Mouse (Mus musculus): Measurements from ENCODE around the gene Qdpr. TPM values are rescaled to one million over a fixed set of nuclear protein-coding genes. Genes with fewer than 3 reads are reported as not detected.

The Qdpr gene
- 127 and 130 TPM in 2 replicates for polyA plus RNA-seq (2016; fragmentation: Nextera tagmentation; extraction: Ambion mirVana)

DNA sequence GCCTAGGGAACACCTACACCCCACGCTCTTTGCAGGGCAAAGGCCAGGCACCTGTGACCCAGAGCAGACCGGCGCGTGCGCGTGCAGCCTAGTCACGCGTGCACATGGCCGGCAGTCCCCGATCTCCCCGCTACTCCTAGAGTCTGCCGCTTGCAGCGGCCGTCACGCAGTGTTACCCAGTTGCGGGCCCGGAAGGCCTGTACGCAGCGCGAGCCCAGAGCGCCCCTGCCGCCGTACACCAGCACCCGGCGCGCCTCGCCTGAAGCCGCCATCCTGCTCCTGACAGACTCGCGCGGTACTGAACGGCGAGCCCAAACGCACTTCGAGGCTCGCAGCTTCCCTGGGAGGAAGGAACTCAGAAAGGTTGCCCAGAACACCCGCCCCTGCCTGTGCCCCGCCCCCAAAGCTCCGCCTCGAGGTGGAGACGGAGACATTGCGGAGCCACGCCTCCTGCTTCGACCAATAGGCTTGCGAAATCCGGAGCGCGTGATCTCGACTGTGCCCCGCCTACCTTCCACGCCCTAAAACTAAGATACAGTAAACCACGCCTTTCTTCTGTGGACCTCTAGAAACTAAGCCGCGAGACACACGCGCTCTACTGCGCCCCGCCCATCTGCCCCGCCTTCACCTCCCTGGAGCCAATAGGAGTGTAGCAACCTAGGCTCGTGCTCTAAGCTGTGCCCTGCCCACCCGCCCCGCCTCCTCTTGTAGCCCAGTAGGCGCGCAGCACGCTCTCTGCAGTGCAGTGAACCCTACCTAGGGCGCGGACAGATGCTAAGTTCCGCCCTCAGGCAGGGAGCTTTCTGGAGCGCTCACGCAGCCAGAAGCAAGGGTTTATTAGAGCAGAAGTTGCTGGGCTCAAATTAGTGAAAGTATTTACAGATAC lies at the start of gene Qdpr:
Gene Qdpr (minus strand): TSS at position 406 of the 886 bp plus-strand sequence.
- Histone ChIP-seq H3K27me3 (replicated peaks; ENCODE audit: low read depth, poor library complexity, severe bottlenecking) (no peaks in the 10 kb centered on the region; the same call in 1 of the 2 replicates), H3K27ac (replicated peaks) (peak within 1 kb of the TSS; percentile 87), H3K4me3 (peak within 1 kb of the TSS; percentile 82), H3K36me3 (replicated peaks) (peaks cover 10% of the 10 kb centered on the region; the same call in 1 of the 2 replicates), H3K9me3 (no peaks in the 10 kb centered on the region), H3K4me1 (peaks cover 26% of the 10 kb centered on the region)
- WGBS, result under 1% methylated on average over 70 of the region's 70 CpGs
- peak; percentile 99 for DNase-seq (ENCODE audit: low spot score)

DNA sequence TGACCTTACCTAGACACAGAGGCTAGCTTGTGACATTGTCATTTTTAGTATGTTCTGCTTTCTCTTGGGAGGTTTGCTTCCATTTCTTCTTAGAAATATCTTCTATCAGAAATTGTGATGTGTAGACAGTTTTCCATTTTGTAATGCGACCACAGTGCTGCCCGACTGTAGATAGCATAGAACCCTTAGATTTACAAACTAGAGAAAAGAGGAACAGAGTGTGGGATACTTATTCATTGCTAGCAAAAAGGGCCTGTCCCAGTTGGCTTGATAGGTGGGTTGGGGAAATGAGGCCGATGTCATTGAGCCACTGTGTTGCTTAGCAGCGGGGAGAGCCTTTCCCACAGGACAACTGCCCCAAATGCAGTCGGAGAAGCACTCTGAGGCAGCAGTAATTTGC lies 47.5 kb upstream of the Qdpr start:
- WGBS, result 90% methylated on average over 5 of the region's 5 CpGs

DNA sequence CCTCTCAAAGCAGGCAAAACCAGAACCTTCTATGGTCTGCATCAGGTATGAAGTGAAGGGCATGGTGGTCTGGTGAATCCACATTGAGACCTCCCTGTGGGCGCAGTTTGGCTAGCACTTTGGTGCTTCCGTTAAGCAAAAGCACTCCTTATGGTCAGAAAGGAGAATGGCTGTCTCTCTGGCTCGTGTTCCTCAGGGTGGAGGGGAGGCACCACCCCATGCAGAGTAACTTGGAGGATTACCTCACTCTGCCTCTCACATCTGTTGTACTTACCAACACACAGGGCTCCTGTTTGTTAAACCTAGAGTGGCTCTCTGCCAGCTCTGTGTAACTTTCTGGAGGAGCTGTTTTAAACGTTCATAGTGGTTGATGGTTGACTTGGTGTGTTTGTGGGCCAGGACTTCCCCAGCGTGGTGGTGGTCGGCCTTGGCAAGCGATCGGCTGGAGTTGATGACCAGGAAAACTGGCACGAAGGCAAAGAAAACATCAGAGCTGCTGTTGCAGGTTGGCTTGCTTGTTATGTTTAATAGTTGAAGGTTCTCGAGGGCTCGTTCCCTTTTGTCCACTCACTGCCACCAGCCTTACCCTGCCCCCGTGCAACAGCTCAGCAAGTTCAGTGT lies 47.0 kb upstream of the Qdpr start:
- WGBS, result 91% methylated on average over 12 of the region's 12 CpGs
- H3K36me3 ChIP-seq (replicated peaks), result peaks cover 69% of the 10 kb centered on the region

More for the DNA sequence above, 47.5 kb upstream of the Qdpr start:
- H3K27me3 ChIP-seq (replicated peaks; ENCODE audit: low read depth, poor library complexity, severe bottlenecking), result no peaks in the 10 kb centered on the region
- no peaks in the 10 kb centered on the region for H3K9me3 ChIP-seq
- H3K36me3 ChIP-seq (replicated peaks), result peaks cover 75% of the 10 kb centered on the region
- peaks cover 18% of the 10 kb centered on the region for H3K4me1 ChIP-seq
- no peak for DNase-seq (ENCODE audit: low spot score)
- H3K4me3 ChIP-seq, result no peak overlapping the region
- H3K27ac ChIP-seq (replicated peaks), result no peak overlapping the region

DNA sequence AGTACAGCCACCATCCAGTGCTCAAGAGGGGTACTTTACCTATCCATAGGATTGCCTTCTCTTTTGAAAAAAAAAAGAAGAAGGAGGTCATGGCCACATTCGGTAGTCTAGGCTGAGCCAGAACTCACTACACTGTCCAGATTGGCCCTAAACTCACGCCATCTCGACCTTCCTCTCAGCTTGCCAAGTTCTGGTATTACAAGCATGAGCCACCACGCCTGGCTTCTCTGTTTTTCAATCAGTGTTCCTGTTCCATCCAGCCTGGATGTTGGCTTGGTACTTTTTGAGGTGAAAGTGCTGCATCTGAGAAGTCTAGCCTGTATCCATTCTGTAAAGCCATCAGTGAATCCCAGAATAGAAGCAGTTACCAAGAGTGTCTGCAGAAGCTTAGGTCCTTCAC lies 46.4 kb upstream of the Qdpr start:
- H3K4me3 ChIP-seq, result no peak overlapping the region
- no peaks in the 10 kb centered on the region for H3K9me3 ChIP-seq
- peaks cover 64% of the 10 kb centered on the region for H3K36me3 ChIP-seq (replicated peaks)
- DNase-seq (ENCODE audit: low spot score), result no peak
- 90% methylated on average over 4 of the region's 4 CpGs for WGBS
- peaks cover 18% of the 10 kb centered on the region for H3K4me1 ChIP-seq
- H3K27ac ChIP-seq (replicated peaks), result no peak overlapping the region
- H3K27me3 ChIP-seq (replicated peaks; ENCODE audit: low read depth, poor library complexity, severe bottlenecking), result no peaks in the 10 kb centered on the region; the same call in 1 of the 2 replicates

More for the DNA sequence above, 47.0 kb upstream of the Qdpr start:
- Histone ChIP-seq H3K4me1 (peaks cover 18% of the 10 kb centered on the region), H3K27ac (replicated peaks) (no peak overlapping the region), H3K27me3 (replicated peaks; ENCODE audit: low read depth, poor library complexity, severe bottlenecking) (no peaks in the 10 kb centered on the region), H3K4me3 (no peak overlapping the region), H3K9me3 (no peaks in the 10 kb centered on the region)
- no peak for DNase-seq (ENCODE audit: low spot score)

DNA sequence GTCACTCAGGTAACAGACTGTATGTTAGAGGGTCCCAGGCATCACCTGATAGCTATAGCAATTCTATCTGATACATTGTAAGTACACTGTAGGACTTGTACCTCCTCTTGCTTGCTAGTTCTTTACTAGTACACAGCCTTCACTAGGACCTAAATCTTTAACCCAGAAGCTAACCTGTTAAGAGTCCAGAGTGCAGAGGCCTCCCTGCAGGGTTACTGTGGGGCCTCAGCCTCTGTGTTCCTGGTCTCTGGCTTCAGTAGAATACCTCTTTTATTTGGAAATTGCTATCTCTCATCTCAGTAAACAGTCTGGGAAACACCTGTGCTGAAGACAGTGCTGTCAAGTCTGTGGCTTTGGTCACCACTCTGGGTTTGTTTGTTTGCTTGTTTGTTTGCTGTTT lies 46.0 kb upstream of the Qdpr start:
- Histone ChIP-seq H3K4me1 (peaks cover 18% of the 10 kb centered on the region), H3K27ac (replicated peaks) (no peak overlapping the region), H3K27me3 (replicated peaks; ENCODE audit: low read depth, poor library complexity, severe bottlenecking) (no peaks in the 10 kb centered on the region; the same call in 1 of the 2 replicates), H3K36me3 (replicated peaks) (peaks cover 60% of the 10 kb centered on the region), H3K4me3 (no peak overlapping the region), H3K9me3 (no peaks in the 10 kb centered on the region)
- no peak for DNase-seq (ENCODE audit: low spot score)

DNA sequence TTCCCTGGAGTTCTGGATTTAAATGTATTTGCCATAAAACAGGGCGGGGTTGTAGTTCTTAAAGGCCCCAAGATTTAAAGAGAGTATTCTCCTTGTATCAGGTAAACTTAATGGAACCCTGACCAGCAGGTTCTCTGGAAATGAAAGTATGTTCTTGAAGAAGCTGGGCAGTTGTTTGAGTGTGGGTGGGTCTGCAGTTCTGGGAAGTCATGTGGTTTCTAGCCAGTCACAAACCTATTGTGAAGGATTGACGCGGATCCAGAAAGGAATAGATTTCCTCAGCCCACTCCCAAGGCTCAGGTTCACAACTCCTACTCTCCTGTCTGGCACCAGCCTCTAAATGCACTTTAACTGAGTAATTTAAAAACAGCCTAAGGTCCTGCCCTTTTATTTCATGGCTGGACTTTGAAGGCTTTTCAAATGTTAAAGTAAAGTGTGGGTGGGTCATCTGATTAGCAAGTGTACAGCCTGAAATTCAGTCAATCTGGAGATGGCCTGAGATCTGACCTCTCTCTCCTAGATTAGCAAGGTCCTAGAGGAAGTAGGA lies 45.5 kb upstream of the Qdpr start:
- Histone ChIP-seq H3K36me3 (replicated peaks) (peaks cover 55% of the 10 kb centered on the region), H3K9me3 (no peaks in the 10 kb centered on the region), H3K4me3 (no peak overlapping the region)

DNA sequence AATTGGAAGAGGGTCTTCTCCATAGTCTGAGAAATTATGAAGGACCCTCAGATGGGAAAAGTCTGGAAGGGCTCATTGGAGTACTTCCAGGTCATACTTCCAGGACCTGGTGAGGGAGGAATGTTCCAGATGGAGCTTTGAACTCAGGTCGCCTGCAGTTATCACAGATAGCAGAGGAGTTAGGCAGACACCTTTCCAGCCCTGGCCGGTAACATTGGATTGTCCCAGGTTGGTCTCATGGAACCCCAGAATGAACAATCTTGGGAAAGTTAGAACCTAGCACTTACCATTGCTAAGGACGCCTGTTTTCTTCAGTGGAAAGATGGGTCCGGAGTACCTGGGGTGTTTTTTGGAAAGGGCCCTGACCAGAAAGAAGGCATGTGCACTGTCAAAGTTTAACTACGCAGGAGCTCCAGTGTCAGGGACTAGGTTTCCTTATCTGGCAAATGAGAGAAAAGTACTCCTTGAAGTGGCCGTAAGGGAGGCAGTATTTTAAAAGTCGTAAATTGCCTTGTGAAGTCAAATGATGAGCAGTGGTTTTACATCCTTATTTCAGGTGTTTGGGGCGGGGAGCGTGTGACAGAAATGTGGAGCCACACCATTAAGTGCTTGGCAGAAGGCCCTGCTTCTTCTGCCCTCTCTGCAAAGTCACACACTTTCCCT lies 44.2 kb upstream of the Qdpr start:
- WGBS, result 66% methylated on average over 9 of the region's 9 CpGs
- peaks cover 42% of the 10 kb centered on the region for H3K36me3 ChIP-seq (replicated peaks)
- H3K9me3 ChIP-seq, result no peaks in the 10 kb centered on the region
- H3K27ac ChIP-seq (replicated peaks), result peak overlapping the region; percentile 90
- H3K4me1 ChIP-seq, result peaks cover 18% of the 10 kb centered on the region
- H3K27me3 ChIP-seq (replicated peaks; ENCODE audit: low read depth, poor library complexity, severe bottlenecking), result no peaks in the 10 kb centered on the region; the same call in 1 of the 2 replicates
- DNase-seq (ENCODE audit: low spot score), result no peak
- peak overlapping the region; percentile 82 for H3K4me3 ChIP-seq

More for the DNA sequence above, 45.5 kb upstream of the Qdpr start:
- DNase-seq (ENCODE audit: low spot score), result no peak
- 93% methylated on average over 3 of the region's 3 CpGs for WGBS
- Histone ChIP-seq H3K27me3 (replicated peaks; ENCODE audit: low read depth, poor library complexity, severe bottlenecking) (no peaks in the 10 kb centered on the region; the same call in 1 of the 2 replicates), H3K27ac (replicated peaks) (no peak overlapping the region), H3K4me1 (peaks cover 18% of the 10 kb centered on the region)

DNA sequence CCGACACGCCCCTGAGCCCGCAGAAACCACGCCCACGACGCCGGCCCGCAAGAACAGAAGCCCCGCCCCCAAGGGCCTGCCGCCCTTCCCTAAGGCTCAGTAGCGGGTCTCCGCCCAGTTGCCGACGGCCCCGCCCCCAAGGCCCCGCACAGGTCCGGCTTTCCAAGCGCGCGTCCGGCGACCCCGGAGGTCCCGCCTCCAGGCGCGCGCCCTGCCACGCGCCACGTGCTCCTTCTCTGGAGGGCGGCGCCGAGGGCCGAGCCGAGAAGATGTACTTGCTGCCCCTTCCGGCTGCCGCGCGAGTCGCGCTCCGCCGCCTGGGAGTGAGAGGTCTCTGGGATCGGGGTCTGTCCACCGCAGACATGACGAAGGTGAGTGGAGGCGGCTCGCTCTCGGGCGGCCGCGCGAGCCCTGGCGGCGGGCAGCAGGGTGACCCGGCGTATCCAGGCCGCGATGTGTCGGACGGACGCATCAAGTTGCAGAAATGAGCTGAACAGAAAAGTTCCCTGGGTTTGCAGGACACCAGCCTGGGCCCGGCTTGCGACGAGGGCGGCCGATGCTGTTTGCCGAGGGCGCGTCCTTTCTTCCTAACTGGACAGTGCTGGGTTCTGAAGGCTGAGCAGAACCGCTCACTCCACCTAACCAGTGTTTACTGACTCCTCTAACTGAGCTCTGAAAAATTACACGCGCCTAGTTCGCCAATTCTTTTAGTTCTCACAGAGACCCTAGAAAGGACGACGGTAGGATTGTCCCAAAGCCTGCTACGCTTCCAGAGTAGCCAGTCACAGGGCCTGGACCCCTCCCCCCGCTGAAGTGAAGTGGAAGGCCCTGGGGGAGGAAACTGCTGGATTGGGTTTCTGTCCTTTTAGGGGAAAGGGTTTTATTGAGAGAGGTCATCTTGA lies 43.4 kb upstream of the Qdpr start, which contains the start of gene Lap3:
Gene Lap3 (plus strand): TSS at position 184 of the 902 bp plus-strand sequence.
- H3K4me1 ChIP-seq, result peaks cover 18% of the 10 kb centered on the region
- no peaks in the 10 kb centered on the region; the same call in 1 of the 2 replicates for H3K27me3 ChIP-seq (replicated peaks; ENCODE audit: low read depth, poor library complexity, severe bottlenecking)
- under 1% methylated on average over 78 of the region's 78 CpGs for WGBS
- H3K4me3 ChIP-seq, result peak within 1 kb of the TSS; percentile 82
- H3K27ac ChIP-seq (replicated peaks), result peak within 1 kb of the TSS; percentile 90
- H3K9me3 ChIP-seq, result no peaks in the 10 kb centered on the region
- peak; percentile 100 for DNase-seq (ENCODE audit: low spot score)
- peaks cover 34% of the 10 kb centered on the region for H3K36me3 ChIP-seq (replicated peaks)

DNA sequence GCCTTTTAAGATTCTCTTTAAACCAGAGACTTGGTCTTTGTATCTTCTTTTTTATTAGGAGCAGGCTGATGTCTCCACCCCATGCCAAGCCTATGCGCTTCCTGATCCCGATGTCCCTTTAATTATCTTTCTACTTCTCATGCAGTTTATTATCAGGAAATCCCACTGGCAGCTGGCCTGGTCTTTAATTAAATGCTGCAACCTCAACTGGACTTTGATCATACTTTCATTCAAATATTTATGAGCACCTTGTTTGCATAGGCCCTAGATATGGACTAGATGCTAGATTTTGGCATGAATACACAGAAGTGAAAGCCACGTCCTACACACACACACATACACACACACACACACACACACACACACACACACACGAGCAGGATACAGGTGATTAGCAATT lies 41.7 kb upstream of the Qdpr start:
- no peak for DNase-seq (ENCODE audit: low spot score)
- no peak overlapping the region for H3K27ac ChIP-seq (replicated peaks)
- H3K36me3 ChIP-seq (replicated peaks), result peaks cover 18% of the 10 kb centered on the region
- peaks cover 18% of the 10 kb centered on the region for H3K4me1 ChIP-seq
- H3K27me3 ChIP-seq (replicated peaks; ENCODE audit: low read depth, poor library complexity, severe bottlenecking), result no peaks in the 10 kb centered on the region; the same call in 1 of the 2 replicates
- WGBS, result 73% methylated on average over 4 of the region's 4 CpGs
- no peak overlapping the region for H3K4me3 ChIP-seq
- H3K9me3 ChIP-seq, result no peaks in the 10 kb centered on the region

DNA sequence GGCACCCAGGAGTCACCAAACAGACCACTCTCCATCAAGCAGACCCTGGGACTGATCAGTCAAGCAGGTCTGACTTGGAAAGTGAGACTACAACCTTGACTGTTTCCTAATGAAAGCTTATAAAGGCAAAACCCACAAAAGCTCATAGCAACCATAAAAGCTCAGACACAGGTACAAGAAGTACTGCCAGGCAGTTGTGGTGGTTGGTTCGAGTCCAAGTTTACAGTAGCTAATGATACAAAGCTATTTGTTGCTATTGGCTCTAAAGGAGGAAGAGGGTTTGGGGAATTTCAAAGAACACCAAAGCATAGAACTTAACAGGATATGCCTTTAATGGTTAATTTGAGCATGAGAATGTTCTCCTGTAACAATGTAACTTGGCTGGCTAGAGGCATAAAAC lies 33.6 kb upstream of the Qdpr start:
- Histone ChIP-seq H3K9me3 (no peaks in the 10 kb centered on the region), H3K36me3 (replicated peaks) (no peaks in the 10 kb centered on the region), H3K4me1 (no peaks in the 10 kb centered on the region), H3K27me3 (replicated peaks; ENCODE audit: low read depth, poor library complexity, severe bottlenecking) (no peaks in the 10 kb centered on the region), H3K27ac (replicated peaks) (no peak overlapping the region), H3K4me3 (no peak overlapping the region)
- DNase-seq (ENCODE audit: low spot score), result no peak
- WGBS, result 93% methylated on average over 1 of the region's 1 CpGs

DNA sequence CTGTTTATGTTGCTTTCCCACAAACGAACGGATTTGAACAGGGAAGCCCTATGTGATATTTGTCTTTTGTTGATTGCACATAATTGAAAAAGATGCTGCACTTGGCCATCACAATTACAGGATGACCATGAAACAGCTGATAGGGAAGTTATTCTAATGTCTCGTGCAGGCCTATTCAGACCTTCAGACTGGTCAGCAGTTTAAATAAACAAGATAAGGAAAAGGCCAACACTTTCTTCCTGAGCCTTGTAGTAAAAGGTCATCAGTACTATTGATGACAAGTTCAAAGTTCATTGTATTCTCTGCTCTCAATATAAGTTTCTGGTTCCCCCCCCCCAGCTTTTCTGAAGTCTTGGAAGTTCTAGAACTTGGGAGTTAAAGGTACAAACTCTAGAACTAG lies 32.6 kb upstream of the Qdpr start:
- Histone ChIP-seq H3K27ac (replicated peaks) (no peak overlapping the region), H3K4me3 (no peak overlapping the region), H3K27me3 (replicated peaks; ENCODE audit: low read depth, poor library complexity, severe bottlenecking) (no peaks in the 10 kb centered on the region), H3K4me1 (no peaks in the 10 kb centered on the region), H3K36me3 (replicated peaks) (no peaks in the 10 kb centered on the region), H3K9me3 (no peaks in the 10 kb centered on the region)
- no peak for DNase-seq (ENCODE audit: low spot score)
- 74% methylated on average over 3 of the region's 3 CpGs for WGBS
